Mouse (Mus musculus): ENCODE data around the gene Slc29a2. TPM values are rescaled to one million over a fixed set of nuclear protein-coding genes. Genes with fewer than 3 reads are reported as not detected.

The Slc29a2 gene
- total RNA-seq, 1 experiment from 2014 or later, result 2.3 TPM

DNA sequence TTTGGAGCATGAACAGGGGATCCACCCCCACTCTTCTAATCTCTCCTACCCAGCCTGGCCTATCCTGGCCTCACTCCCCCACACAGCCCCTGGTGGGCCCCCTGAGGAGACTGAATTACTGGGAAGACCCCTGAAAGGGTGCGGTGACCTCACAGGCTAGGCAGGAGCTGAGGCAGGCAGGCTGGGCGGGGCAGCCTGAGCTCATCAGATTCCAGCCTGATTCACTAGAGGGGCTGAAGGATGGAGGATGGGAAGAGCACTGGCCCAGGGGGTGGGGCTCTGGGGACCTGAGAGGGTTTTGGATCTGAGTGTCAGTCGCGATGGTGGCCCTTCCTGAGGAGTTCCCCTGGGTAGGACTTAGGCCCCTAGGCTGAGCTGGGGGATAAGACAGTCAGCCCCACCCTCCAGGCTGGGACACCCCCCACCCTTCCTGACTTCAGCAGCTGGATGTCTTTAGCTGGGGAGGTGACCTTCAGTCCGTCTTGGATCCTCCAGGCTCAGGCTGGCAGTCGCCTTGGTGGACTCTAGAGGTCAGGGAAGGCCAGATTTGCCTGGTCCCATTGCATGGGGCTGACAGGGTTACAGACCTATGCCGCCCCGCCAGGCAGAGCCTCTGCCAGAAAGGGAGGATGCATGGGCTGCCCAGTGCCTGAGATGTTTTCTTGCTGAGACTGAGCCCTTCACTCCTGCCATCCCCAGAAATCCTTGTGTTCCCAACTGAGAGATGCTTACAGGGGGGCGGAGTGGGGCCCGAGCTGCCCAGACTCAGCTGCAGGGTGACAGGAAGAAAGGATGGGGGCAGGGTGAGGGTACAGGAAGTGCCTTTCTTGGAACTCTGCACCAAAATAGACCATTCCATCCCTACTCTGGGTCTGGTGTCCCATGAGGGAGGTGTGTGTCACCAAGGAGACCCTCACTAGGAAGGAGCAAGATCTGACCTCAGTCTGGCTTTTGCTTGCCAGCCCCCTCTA, 35.4 kb downstream of the Slc29a2 start:
- DNase-seq, result no peak

DNA sequence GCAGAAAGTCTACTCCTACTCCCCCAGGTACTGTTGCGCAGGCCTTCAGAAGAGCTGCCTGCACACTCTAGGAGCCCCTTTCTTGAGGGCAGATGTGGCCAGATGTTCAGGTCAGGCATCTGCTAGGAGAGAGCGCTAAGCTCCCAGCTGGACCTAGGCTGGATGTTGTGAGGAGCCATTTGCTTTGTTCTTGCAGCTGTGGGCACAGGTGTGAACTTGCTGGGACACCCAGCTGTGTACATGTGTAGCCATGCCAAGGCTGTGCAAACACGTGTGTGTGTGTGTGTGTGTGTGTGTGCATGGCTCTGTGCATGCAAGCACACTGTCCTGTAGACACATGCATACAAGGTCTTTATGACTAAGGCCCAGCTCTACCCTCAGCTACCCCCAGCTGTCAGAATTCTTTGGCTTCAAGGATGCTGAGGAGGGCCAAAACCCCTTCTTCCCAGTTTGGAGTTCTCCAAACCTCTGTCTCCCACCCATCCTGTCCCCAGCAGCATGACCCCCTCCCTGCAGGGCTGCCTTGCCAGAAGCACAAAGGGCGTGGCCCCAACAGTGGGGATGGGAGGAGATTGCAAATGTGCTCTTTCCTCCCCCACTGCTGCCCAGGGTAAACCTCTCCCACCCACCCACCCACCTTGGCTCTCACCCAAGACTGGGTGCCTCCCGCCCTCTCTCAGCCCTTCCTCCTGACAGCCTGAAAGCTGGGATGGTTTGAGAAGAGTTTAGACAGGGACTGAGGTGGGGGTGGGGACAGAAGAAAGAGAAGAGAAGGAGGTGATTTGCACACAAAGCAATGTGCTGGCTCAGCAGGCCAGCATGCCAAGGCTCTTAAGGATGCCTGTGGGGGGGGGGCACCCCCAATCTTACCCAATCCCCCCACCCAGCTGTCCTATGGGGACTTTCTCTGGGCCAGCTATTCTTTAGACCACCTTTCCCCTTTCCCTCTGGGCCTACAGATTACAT, 37.0 kb downstream of the Slc29a2 start:
- no peak for DNase-seq

DNA sequence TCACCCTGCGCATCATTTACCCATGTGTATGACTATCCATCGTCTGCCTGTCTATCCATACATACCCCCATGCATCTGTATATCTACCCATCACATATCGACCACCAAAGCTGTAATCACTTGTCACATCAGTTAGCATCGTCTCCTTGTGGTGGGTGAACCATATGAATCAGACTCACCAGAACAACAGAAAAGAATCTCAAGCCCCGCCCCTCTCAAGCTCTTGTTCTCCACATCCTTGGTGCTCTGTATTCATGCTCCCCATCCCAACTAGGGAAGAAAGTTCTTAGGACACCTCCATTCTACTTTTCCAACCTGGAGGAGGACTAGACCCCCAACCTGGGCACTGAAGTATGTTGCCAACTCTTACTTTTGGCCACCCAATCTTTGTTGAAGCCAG, 38.4 kb downstream of the Slc29a2 start:
- DNase-seq, result no peak

DNA sequence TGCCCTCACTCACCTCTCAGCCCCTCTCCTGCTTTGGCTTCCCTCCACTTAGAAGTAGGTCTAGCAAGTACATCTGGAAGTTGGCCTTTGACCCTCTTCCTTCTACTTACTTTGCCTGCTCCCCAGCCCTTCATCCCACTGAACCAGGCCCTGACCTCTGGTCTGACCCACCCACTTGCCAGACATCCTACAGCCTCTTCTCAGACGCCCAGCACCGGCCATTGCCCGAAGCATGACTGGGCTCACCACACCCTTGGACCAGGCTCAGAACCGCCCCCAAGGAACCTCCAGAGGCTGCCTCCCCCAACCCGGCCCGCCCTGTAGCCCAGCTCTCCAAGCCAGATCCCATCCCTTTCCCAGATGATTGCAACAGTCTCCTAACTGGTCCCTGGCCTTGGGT, 38.8 kb downstream of the Slc29a2 start:
- no peak for DNase-seq

DNA sequence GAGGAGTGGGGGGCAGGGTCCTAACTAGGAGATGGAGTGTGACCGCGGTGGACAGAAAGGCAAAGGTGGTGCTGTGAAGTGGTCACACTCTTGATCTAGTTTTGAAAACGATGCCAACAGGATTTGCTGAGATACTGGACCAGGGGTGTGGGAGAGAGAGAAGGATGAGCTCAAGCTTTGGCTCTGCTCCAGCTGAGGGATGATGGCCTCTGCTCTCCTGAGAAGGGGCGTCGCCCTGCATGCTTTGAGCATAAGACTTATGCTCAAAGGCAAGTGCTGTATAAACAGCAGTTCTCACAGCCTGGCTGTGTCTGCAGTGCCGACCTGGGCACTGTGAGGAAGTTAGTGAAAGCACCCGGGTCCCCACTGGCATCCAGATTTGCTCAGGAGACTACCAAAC, 41.4 kb downstream of the Slc29a2 start:
- no peak for DNase-seq

DNA sequence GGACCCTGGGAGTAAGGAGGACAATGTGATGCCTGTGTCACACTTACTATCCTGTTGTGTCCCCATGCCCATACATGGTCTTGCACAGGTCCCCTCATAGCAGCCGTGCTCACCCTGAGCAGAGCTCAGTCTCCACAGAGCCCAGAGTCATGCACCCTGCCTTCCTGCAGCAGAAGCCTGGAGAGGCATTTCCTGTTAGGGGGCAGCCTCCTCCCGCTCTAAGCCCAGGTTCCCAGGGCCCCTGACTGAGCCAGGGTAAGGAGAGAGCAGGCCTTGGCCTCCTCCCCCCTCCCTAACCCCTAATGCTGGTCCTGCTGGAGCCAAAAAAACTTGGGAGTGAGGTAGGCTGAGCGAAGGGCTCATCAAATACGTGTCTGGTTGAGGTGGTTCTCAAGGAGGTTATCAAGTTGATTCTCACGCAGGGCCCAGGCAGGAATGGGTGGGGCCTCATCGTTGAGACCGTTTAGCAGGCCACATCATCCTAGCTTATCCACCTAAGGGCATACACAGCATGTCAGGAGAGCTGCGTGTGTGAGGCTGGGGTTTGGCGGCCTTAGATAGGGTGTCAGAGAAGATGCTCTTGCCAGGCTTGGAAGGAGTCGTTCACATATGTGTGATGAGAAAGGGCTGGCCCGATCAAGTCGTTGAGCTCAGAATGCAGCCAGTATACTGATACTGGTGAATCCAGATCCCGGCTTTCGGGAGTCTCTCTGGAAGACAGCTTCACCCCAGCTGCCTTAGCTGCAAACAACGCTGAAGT, 43.6 kb downstream of the Slc29a2 start:
- DNase-seq, result no peak

DNA sequence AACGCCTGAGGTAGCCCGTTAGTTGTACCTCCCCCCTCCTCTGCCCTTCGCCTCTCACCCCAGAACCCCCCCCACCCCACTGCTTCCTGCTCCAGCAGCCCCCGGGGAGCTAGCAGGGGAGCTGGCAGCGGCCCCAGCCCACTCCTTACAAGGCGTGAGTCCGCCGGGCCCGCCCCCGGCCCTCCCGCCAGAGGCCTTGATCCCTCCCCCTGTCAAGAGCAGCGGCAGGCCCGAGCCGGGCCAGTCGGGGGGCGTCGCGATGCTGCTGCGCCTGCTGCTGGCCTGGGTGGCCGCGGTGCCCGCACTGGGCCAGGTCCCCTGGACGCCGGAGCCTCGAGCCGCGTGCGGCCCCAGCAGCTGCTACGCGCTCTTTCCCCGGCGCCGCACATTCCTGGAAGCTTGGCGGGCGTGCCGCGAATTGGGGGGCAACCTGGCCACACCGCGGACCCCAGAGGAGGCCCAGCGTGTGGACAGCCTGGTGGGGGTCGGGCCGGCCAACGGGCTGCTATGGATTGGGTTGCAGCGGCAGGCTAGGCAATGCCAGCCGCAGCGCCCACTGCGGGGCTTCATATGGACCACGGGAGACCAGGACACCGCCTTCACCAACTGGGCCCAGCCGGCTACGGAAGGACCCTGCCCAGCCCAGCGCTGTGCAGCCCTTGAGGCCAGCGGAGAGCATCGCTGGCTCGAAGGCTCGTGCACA, 44.4 kb downstream of the Slc29a2 start, which contains the start of gene Cd248:
Cd248 (plus strand) TSS at position 212 of the 703 bp plus-strand sequence.
- peak; percentile 78 for DNase-seq

DNA sequence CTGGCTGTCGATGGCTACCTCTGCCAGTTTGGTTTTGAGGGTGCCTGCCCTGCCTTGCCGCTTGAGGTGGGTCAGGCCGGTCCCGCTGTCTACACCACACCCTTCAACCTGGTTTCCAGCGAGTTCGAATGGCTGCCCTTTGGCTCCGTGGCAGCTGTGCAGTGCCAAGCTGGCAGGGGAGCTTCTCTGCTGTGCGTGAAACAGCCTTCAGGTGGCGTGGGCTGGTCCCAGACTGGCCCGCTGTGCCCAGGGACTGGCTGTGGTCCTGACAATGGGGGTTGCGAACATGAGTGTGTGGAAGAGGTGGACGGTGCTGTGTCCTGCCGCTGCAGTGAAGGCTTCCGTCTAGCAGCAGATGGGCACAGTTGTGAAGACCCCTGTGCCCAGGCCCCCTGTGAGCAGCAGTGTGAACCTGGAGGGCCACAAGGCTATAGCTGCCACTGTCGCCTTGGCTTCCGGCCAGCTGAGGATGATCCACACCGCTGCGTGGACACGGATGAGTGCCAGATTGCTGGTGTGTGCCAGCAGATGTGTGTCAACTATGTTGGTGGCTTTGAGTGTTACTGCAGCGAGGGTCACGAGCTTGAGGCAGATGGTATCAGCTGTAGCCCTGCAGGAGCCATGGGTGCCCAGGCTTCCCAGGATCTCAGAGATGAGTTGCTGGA, 45.0 kb downstream of the Slc29a2 start:
- DNase-seq, result no peak

DNA sequence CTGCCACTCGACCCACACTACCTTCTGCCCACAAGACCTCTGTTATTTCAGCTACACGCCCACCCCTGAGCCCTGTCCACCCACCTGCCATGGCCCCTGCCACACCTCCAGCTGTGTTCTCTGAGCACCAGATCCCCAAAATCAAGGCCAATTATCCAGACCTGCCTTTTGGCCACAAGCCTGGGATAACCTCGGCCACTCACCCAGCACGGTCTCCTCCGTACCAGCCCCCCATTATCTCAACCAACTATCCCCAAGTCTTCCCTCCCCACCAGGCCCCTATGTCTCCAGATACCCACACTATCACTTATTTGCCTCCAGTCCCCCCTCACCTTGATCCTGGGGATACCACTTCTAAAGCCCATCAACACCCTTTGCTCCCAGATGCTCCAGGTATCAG, 45.8 kb downstream of the Slc29a2 start:
- DNase-seq, result no peak

DNA sequence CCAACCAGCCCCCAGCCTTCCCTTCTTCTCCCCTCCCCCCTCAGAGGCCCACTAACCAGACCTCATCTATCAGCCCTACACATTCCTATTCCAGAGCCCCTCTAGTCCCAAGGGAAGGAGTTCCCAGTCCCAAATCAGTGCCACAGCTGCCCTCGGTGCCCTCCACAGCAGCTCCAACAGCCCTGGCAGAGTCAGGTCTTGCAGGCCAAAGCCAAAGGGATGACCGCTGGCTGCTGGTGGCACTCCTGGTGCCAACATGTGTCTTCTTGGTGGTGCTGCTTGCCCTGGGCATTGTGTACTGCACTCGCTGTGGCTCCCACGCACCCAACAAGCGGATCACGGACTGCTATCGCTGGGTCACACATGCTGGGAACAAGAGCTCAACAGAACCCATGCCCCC, 46.3 kb downstream of the Slc29a2 start:
- no peak for DNase-seq

DNA sequence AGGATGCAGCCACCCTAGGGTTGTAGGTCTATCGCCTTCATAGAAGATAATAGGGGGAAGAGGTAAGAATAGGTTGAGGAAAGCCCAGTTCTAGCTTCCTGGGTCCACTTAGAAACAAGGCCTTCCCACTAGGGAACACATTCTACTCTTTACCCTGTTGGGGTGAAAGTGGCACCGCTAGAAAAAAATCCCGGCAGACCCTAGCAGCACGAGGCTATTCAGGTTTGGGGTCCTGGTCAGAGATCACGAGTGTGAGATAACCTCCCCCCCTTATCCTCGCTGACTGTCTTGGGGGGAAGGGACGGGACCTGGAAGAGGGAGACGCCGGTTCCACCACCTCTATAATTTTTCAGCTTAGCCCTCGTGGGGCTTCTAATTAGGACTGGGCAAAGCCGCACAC, 47.4 kb downstream of the Slc29a2 start:
- no peak for DNase-seq

DNA sequence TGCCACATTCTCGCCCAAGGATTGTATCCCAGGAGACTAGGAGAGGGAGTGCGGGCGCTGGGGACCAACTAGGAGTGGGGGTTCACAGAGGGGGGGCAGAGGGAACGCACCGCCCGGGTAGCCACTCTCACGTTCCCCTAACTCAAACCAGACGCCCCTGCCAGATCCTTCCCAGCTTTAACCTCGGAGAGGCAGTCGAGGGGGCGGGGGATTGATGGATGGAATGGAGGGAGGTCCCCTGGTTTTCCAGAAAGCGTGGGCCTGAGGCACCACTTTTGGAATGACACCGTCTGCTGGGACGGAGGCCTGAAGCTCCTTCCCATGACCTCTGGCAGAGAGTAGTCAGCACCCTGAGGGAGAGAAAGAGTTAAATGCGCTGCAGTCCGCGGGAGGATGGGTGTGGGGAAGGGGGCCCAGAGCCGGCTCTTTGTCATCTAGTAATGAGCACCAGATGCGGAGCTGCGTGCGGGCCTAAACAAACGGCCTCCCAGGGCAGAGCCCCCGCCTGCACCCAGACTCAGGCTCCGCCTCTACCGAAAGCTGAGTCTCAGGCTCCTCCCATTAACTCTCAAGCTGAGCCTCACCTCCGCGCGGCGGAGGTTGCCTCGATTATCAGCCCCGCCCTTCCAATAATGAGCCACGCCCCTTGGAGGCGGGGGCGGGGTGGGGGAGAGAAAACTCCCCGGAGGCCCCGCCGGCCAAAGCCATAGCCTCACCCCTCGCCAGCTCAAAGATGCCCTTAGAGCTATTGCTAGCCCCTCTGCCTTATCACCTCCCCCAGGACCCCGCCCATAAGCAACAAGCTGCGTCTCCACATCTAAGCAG, 48.1 kb downstream of the Slc29a2 start:
- peak; percentile 85 for DNase-seq

DNA sequence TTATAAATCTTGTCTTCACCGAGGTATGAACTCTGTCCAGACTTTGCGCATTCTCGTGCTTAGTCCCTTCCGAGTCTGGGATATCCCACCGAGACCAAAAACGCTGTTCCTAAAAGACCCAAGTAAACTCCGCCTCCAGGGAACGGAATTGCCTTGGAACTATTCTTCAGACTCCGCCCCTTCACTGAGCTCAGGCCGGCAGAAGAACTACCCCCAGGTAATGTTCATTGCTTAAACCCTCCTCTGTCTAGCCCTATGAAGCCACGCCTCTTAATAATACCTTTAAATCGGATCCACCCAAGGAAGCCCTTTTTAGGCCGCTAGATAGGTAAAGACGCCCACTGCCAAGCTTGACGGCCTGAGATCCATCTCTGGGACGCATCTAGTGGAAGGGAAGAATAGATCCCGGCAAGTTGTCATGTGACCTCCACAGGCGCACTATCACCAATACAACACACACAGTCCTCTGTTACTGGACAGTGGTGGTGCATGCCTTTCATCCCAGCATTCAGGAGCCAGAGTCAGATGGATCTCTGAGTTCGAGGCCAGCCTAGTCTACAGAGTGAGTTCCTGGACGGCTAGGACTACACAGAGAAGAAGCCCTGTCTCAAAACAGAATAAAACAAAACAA, 48.8 kb downstream of the Slc29a2 start:
- DNase-seq, result no peak

DNA sequence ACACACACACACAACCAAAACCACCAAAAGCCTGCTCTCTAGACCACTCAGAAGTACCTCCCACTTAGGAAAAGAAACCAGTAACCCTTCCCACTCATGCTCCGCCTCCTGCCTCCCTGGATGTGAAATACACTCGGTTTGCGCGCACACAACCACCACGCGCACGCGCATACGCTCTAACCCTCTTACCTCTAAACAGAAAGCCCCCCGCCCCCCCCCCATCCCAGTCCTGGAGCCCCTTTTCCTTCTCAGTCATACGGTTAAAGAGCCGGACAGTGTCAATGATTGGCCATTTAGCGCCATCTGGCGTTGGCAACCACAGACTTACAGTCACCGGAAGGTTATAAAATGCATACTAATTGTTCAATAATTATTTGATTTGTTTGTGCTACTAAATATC, 49.4 kb downstream of the Slc29a2 start:
- peak; percentile 67 for DNase-seq

DNA sequence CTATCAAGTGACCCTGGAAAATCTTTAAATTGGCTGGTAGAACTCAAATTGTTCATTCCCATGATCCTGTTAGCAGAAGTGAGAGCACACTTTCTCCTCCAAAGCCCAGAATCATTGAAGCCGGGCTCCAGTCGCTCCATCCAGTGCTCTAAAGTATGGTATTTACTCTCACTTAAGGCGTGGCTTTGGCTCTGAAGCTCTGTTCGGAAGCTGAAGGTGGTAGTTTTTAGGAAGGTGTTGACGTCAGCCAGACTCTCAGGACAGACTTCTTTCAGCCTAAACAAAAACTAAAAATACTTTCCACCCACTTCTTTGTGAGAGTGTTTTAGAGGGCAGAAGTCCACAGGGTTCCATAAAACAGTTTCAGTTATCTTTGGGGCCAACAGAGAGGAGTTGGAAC, 49.9 kb downstream of the Slc29a2 start:
- DNase-seq, result no peak

DNA sequence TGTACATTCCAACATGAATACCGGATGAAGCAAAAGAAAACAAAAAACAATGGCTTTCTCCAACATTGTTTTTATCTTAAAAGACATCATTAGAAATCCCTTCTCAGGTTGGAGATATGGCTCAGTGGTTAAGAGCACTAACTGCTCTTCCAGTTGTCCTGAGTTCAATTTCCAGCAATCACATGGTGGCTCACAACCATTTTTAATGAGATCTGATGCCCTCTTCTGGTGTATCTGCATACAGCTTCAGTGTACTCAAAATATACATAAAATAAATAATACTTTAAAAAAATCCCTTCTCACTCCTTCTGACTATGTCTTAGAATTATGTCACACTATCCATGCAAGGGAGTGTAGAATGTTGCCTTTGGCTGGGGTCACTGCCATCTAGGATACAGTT, 55.6 kb downstream of the Slc29a2 start:
- no peak for DNase-seq

Measured in adrenal gland, postnatal 14 days (tissue).